Mouse (Mus musculus): Measurements from ENCODE around the gene Zfp526.

Gene Zfp526

GRCm38 (mm10) chr7:25209161-25209622 is 12.0 kb upstream of the Zfp526 start:
- peak; percentile 79 for DNase-seq (ENCODE audit: low read depth, low spot score)

GRCm38 (mm10) chr7:25210482-25210881 is 10.7 kb upstream of the Zfp526 start:
- DNase-seq (ENCODE audit: low read depth, low spot score): no peak

GRCm38 (mm10) chr7:25213099-25213498 is 8.1 kb upstream of the Zfp526 start:
- DNase-seq (ENCODE audit: low read depth, low spot score): peak; percentile 45

GRCm38 (mm10) chr7:25214172-25214571 is 7.1 kb upstream of the Zfp526 start:
- no peak for DNase-seq (ENCODE audit: low read depth, low spot score)

GRCm38 (mm10) chr7:25217653-25218395 is 3.4 kb upstream of the Zfp526 start:
- no peak for DNase-seq (ENCODE audit: low read depth, low spot score)

- DNase-seq (ENCODE audit: low read depth, low spot score): peak; percentile 69
Observed at GRCm38 (mm10) chr7:25218705-25219415, 2.4 kb upstream of the Zfp526 start.

GRCm38 (mm10) chr7:25219416-25219750 is 1.8 kb upstream of the Zfp526 start:
- no peak for DNase-seq (ENCODE audit: low read depth, low spot score)

GRCm38 (mm10) chr7:25219756-25220456 is 1.3 kb upstream of the Zfp526 start:
- peak; percentile 98 for DNase-seq (ENCODE audit: low read depth, low spot score)

GRCm38 (mm10) chr7:25220457-25221101 is 646 bp upstream of the Zfp526 start, which contains the start of gene Dedd2:
Gene Dedd2 (minus strand): TSS chr7:25220615.
- peak; percentile 59 for DNase-seq (ENCODE audit: low read depth, low spot score)

- no peak for DNase-seq (ENCODE audit: low read depth, low spot score)
Observed at GRCm38 (mm10) chr7:25222275-25222967, 1.2 kb downstream of the Zfp526 start.

- DNase-seq (ENCODE audit: low read depth, low spot score): no peak
Observed at GRCm38 (mm10) chr7:25227523-25228300, 6.5 kb downstream of the Zfp526 start.

GRCm38 (mm10) chr7:25230690-25231285 is 9.6 kb downstream of the Zfp526 start:
- no peak for DNase-seq (ENCODE audit: low read depth, low spot score)

GRCm38 (mm10) chr7:25232101-25232648 is 10.9 kb downstream of the Zfp526 start:
- DNase-seq (ENCODE audit: low read depth, low spot score): no peak

- DNase-seq (ENCODE audit: low read depth, low spot score): peak; percentile 37
Observed at GRCm38 (mm10) chr7:25233061-25233460, 11.8 kb downstream of the Zfp526 start.

GRCm38 (mm10) chr7:25235526-25235925 is 14.3 kb downstream of the Zfp526 start:
- no peak for DNase-seq (ENCODE audit: low read depth, low spot score)

- DNase-seq (ENCODE audit: low read depth, low spot score): peak; percentile 97
Observed at GRCm38 (mm10) chr7:25237249-25238014, 16.2 kb downstream of the Zfp526 start, which contains the start of gene Gsk3a. Gene Gsk3a (minus strand): TSS chr7:25237851.

- peak; percentile 97 for DNase-seq (ENCODE audit: low read depth, low spot score)
Observed at GRCm38 (mm10) chr7:25238015-25238706, 16.9 kb downstream of the Zfp526 start.
